Mouse (Mus musculus): Measurements from ENCODE around the gene Cyth1.

The Cyth1 gene

GRCm38 (mm10) chr11:118225056-118225836, 23.1 kb downstream of the Cyth1 start:
- DNase-seq (ENCODE audit: extremely low spot score, low read depth, low spot score), result no peak

DNA sequence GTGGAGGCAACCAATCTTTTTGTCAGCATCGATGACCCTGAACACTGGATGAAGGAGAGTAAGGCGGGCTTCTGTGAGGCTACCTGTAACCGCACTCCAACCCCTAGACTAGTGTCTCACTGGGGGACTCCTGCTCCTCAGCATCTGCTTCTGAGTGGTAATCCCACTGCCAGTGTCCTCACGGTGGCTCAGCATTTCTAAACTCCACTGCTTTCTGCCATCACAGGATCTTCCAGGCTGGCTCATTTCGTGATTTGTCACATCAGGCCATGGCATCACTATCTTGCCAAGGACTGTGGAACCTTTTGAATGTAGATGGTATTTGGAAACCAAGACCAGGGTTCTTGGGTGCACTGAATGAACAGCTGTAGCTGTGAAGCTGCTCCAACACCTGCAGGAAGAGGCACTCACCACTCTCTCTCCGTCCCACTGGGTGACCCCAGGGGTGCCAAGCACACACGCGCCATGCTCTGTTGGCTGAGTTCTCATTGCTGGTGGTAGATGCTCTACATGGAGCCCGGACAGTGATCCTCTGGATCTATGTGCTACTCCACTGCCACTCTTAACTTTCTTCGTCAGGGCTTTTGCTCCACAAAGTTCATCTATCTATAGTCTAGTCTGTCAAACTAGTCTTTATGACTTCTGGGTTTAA, 24.9 kb downstream of the Cyth1 start:
- no peak for DNase-seq (ENCODE audit: extremely low spot score, low read depth, low spot score)

DNA sequence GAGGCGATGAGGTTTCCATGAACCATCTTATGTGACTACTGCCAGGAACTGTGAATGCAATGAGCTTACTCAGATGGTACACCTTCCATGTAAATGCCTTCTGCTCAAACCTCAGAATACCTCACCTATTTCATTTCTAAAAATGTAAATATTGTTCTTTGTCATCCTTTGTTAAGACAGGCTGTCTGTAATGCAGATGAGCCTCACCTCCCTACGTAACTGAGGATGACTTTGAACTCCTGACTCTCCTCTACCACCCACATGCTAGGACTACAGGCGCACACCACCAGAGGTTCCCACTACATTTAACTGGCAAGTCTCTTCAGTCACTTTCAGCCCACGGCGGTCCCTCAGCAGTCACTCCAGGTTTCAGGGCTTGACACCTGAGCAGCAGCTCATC, 25.5 kb downstream of the Cyth1 start:
- no peak for DNase-seq (ENCODE audit: extremely low spot score, low read depth, low spot score)

DNA sequence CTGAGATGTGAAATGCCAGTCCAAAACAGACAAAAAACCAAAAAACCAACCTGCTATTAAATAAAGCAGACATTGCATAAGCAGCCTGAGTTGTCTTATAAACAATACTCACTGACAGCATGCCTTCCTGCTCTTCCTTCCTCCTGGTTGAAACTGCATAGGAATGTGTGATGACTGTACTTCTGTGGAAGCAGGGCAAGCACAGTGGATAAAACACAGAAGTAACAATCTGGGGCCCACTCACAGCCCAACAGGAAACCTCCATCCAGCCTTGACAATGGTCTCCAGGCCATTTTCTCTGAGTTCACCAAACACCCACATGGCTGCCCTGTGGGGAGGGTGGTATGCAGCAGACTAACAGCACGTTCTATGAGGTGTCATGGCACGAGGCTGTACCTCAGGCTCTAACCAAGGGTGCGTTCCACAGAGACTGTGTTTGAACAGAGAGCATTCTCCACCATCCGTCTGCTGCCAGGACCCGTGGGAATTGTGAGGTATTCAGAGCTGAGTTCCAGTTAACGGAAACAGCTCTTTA, 26.0 kb downstream of the Cyth1 start:
- DNase-seq (ENCODE audit: extremely low spot score, low read depth, low spot score), result no peak

DNA sequence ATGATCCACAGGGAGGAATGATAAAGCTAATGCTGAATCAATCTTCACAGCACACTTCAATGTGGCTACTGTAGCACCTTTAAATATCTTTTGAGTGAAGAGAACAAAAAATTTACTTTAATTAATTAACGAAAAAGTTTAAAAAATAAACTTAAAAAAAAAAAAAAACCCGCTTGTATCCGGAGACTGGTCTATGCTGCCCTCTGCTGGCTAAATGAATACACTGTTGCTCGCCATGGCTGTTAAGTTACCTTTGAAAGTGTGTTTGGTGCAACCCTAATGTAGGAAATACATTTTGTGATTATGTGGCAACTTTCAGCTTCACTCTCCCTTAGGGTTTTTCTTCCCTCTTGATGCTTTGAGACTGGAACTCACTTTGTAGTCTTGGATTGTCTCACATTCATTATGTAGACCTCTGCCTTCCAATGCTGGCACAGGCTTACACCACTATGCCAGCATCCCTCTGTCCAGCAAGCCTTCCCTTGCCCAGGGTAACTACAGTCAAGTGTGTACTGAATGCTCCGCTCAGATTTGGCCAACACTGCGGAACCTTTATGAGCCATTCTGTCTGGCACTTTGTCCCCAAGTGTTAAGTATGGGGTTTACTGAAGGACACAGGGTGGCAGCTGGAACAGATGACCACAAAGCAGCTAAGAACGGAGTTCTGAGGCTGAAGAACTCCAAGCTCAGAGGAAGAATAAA, 27.7 kb downstream of the Cyth1 start:
- no peak for DNase-seq (ENCODE audit: extremely low spot score, low read depth, low spot score)

- no peak for DNase-seq (ENCODE audit: extremely low spot score, low read depth, low spot score)
These were observed 29.3 kb downstream of the Cyth1 start for GRCm38 (mm10) chr11:118219066-118219465.

DNA sequence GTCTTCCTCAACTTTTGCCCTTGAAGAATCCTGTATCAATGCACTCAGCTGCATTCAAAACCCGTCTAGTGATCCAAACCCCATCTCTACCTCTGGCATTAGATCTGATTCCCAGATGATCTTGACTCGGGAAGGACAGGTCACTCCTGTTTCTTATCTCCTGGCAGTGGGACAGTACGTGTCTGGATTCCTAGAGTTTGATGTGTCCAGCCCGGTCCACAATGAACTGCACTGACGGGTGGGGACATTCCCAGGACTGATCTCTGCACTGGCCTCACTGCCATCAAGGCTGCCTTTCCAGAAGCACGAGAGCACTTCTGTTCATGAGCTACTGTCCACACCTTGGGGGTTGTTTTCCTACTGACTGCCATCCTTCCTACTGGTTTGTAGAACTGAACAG, 31.9 kb downstream of the Cyth1 start:
- no peak for DNase-seq (ENCODE audit: extremely low spot score, low read depth, low spot score)

DNA sequence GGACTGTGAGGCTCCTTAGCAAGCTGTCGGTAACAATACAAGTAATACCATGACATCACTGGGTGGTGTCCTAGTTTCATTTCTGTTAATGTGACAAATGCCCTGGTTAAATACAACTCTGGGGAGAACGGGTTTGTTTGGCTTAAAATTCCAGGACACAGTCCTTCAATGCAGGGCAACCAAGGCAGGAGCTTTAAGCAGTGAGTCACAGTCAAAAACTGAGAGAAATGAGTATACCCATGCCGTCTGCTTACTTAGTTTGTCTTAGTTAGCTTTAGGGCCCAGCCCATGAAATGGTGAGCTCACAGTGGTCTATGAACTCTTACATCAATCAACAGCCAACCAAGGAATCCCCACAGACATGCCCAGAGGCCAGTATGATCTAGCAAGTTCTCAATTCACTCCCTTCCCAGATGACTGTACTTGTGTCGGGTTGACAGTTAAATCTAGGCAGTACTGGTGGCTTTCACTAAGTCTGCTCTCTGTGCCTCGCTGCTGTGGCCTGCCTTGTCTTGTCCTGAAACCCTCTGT, 32.4 kb downstream of the Cyth1 start:
- no peak for DNase-seq (ENCODE audit: extremely low spot score, low read depth, low spot score)

DNA sequence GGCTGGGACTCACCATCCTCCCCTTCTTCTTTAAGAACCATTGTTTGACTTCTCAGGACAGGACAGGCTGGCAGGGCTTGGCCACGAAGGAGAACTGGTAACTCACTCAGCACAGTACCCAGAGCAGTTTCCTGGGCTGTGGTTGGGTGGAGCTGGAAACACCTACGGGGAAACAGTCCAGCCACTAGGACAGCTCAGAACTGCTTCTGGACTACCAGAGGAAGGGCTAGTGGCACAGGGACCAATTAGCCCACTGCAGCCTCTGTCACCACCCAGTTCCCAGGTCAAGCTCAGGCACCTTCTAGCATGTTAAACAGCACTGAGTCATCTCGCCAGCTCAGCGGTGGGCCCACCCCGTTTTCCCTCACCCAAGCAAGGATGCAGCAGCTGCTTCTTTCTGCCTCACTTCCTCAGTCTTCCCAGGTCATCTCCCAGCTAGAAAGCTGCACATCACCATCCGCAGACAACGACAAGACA, 35.7 kb downstream of the Cyth1 start:
- DNase-seq (ENCODE audit: extremely low spot score, low read depth, low spot score), result no peak

DNA sequence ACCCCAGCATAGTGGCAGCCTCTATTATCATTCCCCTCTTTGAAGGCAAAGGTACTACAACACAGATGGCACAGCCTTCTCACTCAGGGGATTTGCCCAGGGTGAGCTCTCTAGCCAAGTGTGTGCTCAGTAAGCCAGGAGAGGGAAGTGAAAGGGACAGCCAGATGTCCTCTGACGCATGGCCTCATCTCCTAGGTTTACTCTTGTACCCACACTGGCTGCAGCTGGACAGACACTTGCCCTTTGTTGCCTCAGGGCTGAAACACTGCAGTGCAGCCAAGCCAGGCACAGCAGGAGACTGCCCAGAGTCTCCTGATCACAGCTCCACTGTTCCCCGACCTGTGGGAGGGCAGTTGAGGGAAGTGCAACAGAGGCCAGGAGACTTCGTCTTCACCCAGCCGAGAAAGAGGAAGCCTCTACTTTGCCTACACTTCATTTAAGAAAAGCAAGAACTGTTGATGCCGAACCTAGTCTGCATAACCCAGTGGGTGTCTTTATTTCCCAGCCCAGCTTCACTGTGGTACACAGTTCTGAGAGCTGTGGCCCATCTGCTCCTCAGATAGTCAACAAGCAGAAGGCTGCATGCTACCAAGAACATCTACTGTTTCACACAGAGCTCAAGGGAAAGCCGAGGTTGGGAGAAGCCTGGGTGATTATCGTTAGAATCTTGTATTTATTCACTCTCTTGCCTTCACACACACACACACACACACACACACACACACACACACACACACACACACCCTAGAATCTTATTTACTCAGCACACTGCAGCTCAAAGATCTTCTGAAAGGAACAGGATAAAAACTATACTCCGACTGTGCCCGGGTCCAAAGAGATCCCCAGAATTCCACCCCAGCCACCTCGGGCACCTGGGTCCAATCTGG, 36.4 kb downstream of the Cyth1 start:
- DNase-seq (ENCODE audit: extremely low spot score, low read depth, low spot score), result no peak

GRCm38 (mm10) chr11:118210962-118211361, 37.4 kb downstream of the Cyth1 start:
- DNase-seq (ENCODE audit: extremely low spot score, low read depth, low spot score), result no peak

DNA sequence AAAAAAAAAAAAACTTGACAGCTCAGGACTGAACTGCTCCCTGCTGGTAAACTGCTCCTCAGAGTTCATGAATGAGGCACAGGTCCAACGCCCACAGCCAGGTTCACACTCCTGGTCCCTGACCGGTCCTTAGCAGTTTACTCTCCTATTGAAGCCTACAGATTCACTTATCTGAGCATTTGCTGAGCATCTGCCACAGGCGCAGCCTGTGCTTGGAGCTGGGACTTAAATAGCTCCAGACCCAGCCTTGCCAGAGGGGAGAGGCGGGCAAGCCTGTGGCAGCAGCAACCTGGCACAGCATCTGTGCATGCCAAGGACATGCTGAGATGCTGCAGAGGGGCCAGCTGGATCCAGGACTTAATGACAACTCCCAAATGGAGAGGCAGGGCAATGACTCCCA, 38.3 kb downstream of the Cyth1 start:
- DNase-seq (ENCODE audit: extremely low spot score, low read depth, low spot score), result no peak

GRCm38 (mm10) chr11:118209376-118209775, 39.0 kb downstream of the Cyth1 start:
- no peak for DNase-seq (ENCODE audit: extremely low spot score, low read depth, low spot score)

- no peak for DNase-seq (ENCODE audit: extremely low spot score, low read depth, low spot score)
These were observed 39.6 kb downstream of the Cyth1 start for GRCm38 (mm10) chr11:118208672-118209272.

DNA sequence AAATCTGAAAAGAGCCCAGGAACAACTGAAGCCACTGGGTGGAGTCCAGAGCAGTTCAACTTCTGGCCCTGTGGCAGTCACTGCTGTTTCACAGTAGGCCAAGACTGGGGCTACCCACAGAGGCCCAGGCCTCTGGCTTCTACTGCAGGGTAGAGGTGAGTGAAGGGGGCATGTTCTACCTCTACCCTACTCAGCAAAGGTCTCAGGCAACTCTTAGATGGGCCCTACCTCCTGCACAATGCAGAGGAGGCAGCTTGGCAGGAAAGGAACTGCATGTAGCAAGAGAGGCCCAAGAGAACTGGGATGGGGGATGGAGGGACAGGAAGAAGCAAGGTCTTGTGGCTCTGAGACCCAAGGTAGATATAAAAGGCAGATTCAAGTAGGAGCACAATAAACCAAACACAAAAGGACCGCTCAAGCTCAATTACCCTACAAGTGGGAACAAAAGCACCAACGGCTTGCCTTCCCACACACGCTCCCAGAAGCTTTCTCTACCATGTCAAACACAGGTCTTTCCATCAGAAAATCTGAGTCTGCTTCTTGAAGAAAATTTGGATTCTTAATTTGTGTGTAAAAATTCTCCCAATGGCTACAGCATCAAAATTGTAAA, 40.9 kb downstream of the Cyth1 start:
- no peak for DNase-seq (ENCODE audit: extremely low spot score, low read depth, low spot score)

GRCm38 (mm10) chr11:118206267-118206666, 42.1 kb downstream of the Cyth1 start:
- no peak for DNase-seq (ENCODE audit: extremely low spot score, low read depth, low spot score)

GRCm38 (mm10) chr11:118203469-118203868, 44.9 kb downstream of the Cyth1 start:
- DNase-seq (ENCODE audit: extremely low spot score, low read depth, low spot score), result no peak

DNA sequence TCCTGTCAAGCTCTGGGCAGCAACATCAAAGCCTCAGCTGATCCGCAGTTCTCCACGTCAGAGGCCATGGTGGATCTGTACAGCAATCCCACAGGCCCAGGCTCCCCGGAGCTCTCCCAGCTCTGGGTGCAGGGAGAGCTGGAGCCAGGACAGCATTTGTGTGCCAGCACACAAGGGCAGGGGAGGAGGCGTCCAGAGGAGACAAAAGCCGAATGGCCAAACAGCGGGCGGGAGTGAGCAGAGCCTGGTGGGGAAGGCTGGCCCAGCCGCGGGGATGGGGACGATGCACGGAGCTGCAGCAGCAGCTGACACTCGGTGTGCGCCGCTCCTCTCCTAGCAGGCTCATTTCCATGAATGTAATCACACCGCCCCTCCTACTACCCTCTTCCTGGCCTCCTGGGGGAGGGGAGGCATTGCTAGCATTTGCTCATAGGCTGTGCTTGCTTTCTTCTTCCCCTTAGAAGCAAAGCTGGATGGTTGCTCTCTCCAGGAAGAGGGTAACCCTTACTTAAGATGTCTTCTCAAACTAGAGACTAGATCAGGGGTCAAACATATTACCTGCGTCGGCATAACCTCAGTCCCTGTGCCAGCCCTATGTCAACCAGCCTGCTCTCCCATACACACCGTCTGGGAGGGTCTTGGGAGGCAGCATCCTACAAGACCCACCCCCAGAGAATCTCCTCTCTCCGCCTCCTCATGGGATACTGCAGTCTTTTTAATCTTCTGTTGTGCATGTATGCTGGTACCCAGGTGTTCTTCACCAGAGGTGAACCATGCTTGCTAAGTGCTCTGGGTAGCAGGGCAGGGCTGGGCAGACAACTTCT, 45.8 kb downstream of the Cyth1 start:
- DNase-seq (ENCODE audit: extremely low spot score, low read depth, low spot score), result no peak
